Mouse (Mus musculus): ENCODE measurements around the gene Kalrn. TPM values are rescaled to one million over a fixed set of nuclear protein-coding genes. Genes with fewer than 3 reads are reported as not detected.

Gene Kalrn
- total RNA-seq, 2 experiments from 2014 or later = 419 to 451 TPM

DNA sequence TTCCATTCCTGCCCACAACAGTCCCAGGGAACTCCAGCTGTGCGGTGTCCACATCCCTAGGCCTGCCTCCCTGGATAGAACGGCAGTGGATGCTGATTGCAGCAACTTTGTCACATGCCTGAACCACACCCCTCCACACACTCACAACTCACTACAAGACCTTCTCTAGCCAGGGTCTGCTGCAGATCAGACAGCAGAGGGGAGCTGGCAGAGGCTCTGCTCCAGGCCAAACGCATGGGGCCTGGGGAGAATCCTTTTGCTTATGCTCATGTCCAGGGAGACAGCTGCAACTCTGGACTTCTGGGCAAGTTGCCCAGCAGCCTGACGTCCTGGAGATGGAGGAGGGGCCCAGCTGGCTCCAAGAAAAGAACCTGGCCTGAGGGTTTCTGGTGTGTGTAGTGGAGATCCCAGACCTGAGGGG, 132.3 kb downstream of the Kalrn start:
- peak in 1 of 2 experiments; percentile 59 for DNase-seq (ENCODE audit: low spot score in 2 of 2)

DNA sequence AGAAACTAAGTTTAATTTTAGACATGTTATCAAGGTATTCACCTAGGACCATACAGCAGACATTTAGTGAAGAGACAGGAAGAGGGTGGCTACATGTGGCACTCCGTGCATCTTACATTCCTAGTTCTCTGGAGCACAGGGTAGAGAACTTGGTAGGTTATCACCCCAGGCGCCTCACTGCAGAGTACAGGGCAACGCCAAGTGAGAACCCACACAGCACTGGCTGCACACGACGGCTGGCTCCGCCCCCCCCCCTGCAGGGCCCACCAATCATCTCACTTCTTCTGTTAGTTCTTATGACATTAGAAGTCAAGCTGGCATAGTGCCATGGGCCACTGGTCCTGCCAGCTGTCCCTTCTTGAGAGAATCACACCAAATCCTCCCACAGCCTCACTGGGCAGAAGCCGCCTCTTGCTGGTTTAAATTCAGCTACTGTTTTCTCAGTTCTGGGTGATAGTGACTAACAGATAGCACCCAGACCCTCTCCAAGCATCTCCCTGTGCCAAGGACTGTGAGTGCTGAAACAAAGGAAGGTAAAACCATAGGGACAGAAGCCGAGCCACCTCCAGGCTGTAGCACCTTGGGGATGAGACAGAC, 133.2 kb downstream of the Kalrn start:
- no peak for DNase-seq (ENCODE audit: low spot score in 2 of 2)

DNA sequence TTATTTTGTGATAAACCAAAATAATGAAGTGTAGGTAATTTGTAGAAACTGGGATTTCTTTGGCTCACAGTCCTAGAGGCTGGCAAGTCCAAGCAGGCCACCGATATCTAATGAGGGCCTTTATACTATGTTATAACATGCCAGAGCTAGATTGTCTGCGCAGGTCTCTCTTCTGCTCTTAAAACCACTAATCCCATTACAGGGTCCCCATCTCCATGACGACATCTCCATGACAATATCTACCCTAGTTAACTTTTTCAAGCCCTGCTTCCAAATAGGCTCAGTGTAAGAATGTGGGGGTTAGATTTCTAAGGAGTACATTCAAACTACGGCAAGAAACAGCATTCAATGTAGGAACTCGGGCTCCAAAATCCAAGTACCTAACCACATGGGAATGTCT, 143.2 kb downstream of the Kalrn start:
- DNase-seq (ENCODE audit: low spot score in 2 of 2) = no peak

DNA sequence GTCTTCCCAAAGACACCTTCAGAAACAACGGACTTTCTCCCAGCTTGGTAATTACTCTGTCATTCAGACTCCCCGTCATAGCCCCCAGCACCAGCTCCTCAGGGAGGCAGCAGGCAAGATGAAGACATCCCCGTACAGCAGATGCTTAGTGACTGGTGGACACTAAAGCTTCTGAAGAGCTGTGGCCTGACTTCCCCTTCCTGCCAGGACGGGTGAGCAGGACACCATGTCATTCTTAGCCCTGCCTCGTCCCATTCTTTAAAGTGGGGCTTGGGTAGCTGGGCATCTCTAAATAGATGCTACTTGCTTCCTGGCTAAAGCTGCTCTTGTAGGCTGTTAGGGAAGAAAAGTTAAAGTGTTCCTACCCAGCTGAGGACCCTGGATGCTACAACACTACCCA, 145.7 kb downstream of the Kalrn start:
- no peak for DNase-seq (ENCODE audit: low spot score in 2 of 2)

DNA sequence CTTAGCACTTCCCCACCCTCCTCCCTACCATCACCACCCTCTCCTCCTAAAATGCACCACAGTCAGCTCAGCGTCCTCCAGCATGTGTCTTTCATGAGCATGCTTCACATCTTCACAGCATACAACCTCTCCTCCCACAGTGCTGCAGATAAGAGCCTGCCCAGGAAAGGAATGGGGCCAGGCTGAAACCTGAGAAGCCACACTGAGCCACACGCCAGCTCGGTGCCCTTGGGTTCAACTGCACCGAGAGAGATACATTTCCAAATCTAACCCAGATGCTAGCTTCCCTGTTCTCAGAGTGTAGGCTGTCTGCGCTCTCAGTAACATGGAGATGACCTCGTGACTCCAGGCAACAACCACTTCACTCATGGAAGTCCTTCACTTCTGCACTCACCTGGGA, 151.9 kb downstream of the Kalrn start:
- DNase-seq (ENCODE audit: low spot score in 2 of 2) = no peak

DNA sequence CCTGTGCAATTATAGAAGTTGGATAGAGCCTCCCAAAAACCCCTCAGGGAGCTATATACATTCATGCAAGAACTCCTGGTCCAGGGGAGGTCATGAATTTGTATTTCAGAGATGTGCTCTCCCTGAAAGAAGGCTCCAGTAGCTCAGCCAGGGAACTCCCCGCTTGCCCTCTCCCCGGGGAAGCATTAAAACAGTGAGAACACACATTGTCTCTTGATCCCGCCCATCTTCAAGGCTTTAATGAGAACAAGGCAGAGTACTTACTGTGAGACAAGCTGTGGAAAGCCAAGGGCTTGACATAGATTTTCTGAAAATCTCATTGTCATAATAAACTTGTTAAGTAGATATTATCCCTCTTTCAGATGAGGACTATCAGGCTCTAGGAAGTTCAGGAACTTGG, 155.4 kb downstream of the Kalrn start:
- DNase-seq (ENCODE audit: low spot score in 2 of 2) = no peak

DNA sequence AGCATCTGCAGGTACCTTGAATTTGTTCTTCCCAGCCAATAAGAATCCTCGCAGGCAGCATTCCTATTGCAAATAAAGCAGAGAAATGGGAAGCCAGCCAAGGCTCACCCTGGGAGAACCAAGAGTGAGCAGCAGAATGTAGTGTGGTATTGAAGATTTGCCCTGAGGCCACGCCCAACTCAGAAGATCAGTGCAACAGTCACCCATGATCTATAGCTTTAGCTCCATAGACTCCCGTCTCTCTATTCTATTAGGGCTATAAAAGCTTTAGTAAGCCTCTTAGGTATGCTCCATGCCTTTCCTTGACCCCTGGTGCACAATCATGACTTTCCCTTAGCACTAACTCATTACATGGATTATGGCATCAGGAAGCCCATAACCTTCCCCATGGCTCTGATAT, 155.9 kb downstream of the Kalrn start:
- DNase-seq (ENCODE audit: low spot score in 2 of 2) = no peak

DNA sequence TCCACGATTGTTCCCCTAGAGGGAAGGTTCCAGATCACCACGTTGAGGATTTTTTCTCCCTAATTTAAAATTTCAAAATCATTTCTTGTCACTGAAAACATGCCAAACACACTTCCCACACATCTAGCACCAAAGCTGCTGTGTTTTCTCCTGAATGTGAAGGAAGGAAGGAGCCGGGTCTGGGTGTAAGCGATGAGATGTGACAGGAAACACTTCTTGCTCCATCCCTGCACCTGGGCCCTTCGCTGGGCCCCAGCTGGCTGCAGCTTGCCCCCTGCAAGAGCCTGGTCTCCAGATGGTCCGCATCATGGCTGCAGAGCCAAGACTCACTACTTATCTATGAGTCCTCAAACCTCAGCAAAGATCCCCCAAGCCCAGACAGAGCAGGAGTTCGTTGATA, 158.8 kb downstream of the Kalrn start:
- peak; percentile 40 to 61 for DNase-seq (ENCODE audit: low spot score in 2 of 2)

DNA sequence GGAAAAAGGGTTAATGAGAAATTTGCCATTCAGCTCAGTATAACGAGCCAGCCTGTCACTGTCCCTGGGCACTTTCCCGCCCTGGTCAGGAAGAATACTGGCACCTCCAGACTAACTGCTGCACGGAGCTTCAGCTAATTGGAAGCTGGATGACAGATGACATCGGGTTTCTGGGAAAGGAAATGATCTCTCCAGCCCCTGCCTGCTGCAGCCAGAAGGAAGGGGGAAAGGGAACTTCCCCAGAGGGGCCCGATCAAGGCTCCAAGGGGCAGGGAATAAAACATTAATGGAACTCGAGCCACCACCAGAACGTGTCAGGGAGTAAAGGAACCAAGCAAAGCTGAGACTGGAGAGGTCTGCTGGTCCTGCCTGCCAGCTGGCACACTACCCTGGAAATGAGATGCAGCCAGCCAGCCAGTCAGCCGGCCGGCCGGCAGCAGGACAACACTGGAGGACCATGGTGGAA, 159.4 kb downstream of the Kalrn start:
- peak; percentile 64 to 77 for DNase-seq (ENCODE audit: low spot score in 2 of 2)

DNA sequence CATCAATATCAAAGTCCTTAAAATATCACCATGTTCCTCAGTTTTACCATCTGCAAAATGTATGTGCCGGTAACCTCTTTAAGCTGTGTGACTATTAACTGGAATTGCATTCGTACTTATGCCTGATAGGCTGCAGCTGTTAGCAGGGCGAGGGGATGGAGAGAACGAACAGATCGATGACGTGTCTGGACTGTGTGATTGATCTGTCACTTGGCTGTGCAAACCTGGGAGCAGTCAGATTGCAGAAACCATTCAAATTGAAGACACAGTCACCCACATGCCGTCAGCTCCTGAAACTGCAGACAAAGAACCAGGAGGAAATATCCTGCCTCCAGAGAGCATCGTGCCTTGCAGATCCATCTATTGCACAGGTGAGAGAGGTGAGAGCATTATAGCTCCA, 166.3 kb downstream of the Kalrn start:
- no peak for DNase-seq (ENCODE audit: low spot score in 2 of 2)

DNA sequence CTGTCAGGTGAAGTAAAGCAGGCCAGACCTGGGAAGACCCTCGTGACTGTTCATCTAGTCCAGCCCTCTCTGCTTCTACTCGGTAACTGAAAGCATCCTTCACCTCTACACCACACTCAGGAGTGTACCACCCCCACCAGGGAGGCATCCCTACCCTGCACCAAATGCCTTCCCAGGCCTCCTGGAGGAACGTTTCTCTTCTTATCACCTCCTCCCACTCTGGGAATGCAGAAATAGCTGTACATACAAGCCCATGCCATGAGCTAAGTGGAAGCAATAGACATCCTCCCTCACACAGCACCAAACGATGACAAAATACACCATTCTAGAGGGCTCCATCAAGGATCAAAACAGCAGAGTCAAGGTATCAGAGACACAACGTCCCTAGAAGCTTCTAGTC, 168.2 kb downstream of the Kalrn start:
- DNase-seq (ENCODE audit: low spot score in 2 of 2) = no peak

DNA sequence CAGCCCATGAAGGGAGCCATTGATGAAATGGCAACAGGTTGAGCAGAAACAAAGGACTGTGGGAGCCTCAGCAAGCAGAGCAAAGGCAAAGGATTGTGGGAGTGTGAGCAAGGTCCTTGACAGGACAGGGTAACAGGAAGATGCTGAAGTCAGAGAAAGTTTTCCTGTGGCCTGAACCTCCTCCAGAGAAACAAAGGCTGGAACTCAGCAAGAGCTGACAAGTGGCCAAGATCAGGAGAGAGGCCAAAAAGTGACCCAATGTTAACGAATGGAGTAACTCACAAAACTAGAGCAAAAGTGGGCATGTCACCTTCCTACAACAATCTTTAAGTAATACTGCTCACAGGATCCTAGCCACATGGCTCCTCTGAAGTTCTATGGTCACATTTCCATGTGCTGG, 172.1 kb downstream of the Kalrn start:
- no peak for DNase-seq (ENCODE audit: low spot score in 2 of 2)

DNA sequence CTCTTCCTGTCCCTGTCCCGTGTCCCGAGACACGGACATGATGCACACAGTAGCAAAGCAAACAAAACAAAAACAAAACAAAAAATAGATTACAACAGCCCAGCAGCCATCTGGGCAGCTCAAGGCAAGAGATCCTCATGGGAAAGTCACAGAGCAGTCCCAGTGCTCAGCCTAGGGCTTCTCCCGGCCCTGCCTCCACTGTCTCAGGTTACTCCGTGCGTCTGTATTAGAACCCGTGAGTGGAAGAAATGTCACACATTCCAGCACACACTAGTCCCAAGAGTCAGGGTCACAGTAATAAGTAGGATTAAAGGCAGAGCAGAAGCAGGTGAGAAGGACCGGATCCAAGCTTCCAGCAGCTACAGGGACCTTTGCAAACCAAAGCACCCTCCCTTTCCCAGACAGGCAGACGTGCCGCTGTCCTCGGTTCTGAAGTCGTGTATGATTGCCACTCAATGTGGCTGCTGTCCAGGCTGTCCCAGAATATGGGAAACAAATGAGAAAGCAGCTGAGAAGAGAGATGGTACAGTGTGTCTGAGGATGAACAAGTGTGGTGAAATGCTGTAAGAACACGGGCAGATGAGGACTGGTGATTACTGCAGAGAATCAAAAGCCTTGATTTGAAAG, 173.1 kb downstream of the Kalrn start:
- no peak for DNase-seq (ENCODE audit: low spot score in 2 of 2)

DNA sequence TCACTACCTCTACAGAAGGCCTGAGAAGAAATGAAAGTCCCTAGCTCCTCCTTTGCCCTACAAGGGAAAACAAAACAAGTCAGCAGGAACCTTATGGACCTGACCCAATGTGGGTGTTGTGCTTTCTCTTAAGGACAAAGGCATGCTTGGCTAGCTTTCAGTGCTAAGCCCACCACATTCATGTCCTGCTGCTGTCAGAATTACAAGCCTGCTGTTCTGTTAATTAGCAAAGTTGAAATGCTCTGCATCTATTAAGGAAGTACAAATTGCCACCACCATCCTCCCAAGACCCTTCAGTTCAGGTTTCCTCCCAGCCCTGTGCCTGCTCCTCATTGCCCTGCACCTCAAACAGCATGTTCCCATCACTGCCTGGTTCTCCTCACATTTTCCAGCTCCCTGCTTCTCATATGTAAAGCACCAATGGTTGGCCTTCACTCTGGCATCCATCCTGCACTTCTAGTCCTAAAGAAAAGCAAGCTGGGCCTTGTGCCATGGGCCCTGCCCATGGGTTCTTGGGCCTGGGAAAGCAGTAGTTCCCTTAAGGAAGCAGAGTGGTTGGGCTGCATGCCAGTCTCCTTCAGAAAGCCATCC, 178.0 kb downstream of the Kalrn start:
- peak; percentile 49 to 79 for DNase-seq (ENCODE audit: low spot score in 2 of 2)

DNA sequence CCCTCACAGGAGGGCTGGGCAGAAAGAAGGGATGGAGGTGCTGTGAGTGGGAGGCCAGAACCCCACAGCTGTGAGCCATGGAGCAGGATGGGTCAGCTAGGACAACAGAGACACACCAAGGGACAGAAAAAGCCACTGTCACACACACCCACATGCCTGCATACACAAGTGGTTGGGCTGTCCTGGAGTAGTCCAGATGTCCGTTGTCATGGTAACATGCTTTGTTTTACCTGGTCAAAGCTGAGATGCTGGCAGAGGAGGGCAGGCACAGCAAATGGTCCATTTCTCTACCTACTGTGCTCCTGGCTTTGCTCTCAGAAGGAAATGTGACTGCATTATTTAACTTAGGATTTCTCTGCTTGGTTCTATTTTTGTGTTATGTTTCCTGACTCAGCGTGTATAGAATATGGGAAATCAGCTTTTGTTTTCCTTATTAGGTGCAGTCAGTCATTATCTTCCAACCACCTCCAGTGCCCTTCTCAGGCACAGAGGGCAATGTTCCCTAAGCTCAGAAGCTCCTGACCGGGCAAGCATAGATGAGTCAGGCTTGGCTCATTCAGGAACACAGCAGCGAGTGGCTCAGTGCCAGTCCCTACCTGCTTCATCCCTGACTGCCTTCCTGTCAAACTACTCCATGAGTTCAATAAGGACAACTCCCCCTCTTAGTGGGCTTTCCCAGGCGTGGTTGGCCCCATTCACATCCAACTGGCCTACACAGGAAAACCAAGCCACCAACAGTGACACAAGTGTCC, 183.6 kb downstream of the Kalrn start:
- no peak for DNase-seq (ENCODE audit: low spot score in 2 of 2)

DNA sequence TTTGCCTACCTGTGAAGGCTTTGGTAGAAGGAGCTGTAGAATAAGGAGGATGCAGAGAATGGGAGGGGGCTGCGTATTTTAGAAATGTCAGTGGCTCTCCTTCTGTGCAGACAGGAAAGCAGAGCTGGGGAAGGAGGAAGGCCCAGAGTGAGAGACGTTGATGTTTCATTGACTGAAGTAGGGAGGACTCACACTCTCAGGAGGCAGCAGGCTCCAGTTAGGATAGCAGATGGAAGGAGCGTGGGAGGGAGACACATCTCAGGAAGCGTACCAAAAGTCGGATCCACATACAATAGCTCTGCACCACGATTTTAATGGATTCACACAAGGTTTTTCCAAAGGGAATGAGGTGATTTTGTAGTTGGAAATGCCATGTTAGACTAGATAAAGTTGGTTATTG, 184.5 kb downstream of the Kalrn start:
- DNase-seq (ENCODE audit: low spot score in 2 of 2) = peak in 1 of 2 experiments; percentile 78

DNA sequence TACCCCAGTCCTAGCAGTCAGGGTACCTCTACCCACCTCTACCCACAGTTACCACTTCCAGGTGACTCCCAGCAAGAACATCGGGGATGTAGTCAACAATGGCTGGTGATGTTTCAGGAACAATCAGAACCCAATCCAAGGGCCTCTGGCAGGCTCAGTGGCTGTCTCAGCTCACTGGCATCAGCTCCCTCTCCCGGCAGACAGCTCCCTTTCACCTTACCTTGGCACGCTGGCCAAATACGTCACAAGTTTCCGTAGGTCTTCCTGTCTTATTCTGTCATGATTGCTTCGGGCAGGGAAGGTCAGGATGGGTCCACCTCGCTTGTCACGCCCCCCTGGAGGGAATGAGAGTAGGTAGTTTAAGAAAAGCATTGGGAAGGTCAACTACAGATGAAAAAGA, 188.3 kb downstream of the Kalrn start:
- DNase-seq (ENCODE audit: low spot score in 2 of 2) = no peak

DNA sequence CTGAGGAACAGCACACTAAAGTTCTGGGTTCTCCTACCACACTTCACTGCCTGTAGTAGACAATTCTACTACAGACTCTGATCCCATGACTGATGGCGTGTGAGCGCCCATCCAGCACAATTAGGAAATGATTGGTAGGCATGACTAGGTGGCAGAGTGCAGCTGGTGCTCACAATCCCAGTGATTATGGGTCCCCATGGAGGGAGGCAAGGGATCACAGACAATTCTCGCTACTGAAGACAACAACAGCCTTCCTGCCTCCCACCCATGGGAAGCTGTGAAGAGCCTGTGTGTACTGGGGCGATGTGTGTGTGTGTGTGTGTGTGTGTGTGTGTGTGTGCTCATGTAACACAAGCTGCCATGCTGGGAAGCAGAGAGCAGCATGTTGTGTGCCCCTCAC, 190.3 kb downstream of the Kalrn start:
- DNase-seq (ENCODE audit: low spot score in 2 of 2) = no peak

DNA sequence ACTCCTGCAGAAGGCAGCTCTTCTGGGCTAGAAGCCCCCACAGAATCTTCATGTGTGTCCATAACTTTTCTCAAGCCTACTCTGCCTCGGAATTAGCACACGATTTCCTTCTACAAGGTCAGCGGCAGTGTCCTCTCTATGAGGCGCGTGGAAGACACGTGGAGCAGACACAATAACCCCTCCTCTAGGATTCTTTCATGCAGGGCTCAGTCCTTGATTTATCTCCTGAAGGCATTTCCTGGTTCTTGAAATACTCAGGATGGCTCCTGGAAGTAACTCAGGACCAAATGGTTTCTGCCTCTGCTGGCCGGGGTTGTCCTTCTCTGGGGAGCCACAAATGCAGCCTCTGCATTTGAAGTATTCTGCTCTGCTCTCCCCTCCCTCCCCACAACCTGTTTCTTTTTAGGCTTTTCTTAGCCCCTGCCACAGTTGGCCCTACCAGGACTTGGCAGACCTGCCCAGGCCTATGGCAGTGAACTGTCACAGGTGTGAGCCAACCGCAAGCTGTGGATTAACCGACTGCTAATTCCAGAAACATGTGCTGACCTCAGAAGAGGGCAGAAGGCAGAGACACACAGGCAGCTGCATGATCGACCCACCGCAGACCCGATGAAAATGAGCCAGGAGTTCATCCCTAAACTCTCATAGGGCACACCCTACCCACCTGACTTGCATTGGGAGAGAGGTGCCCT, 197.0 kb downstream of the Kalrn start:
- no peak for DNase-seq (ENCODE audit: low spot score in 2 of 2)

DNA sequence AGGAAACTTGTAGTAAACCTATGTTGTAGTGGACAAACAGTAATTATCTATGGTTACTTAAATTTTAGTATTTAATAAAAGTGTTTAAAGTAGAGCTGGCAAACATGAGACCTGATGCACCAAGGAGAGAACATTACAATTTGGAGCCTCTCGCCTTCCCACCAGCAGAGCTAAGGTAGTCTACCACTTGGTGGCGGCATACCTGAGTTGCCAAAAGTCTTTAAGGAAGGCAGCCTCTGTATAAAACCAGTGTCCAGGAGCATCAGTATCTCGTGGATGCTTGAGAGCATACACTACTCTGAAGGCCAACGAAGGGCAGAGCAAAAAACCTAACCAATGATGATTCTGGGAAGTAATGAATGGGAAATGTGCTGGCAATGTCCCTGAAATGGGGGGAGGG, 199.8 kb downstream of the Kalrn start:
- DNase-seq (ENCODE audit: low spot score in 2 of 2) = no peak

DNA sequence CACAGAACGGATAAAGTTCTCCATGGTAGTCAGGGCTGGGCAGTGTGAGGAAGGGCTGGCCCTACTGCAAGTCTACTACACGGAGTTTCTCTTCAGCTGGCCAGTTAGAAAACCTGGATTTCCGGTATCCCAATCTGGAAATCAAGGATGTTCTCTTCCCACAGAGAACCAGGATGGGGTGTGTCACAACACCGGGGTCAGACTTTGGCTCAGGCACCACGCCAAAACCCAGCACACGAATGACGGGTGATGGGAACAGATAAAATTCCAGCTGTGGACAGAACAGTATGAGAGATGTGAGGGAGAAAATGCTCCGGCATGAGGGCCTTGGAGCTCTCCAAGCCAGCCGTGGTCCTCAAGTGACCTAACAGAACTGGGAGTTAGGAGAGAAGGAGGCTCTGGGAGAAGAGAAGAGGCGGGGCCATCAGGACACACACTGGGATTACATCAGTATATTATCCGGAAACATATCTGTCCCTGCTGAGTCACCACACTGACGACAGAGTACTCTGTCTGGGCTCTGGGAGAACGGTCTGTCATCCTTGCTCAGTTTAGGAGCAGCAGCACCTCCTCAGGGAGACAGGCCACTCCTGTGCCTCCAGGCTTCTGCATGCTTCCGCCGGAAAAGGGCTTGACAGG, 201.1 kb downstream of the Kalrn start:
- peak in 1 of 2 experiments; percentile 29 for DNase-seq (ENCODE audit: low spot score in 2 of 2)
